Mouse (Mus musculus) heart, embryonic 11.5 days (tissue): ENCODE measurements at regions not wholly inside any gene's neighbourhood (a gene's known extent, or its start where the extent isn't known, plus 50 kb on each side); places are given as distances from the start of the nearest gene placed in this dataset.

Experiments
- ATAC-seq: fragments of 200-750 bp; cut with Nextera tagmentation; replicated peaks from 2 replicates; pipeline ENCODE4 v1.8.0; 2017; ENCODE audit warnings: moderate library complexity; ENCODE audit not compliant: insufficient number of reproducible peaks, low FRiP score, low TSS enrichment
- H3K27ac ChIP-seq: fragments of 300-500 bp; sonication (generic); 2 replicates; pipeline ENCODE4 v1.5.1; 2014; ENCODE audit warnings: mild to moderate bottlenecking, low read depth, low read length
- H3K27me3 ChIP-seq: fragments of 300-500 bp; sonication (generic); 2 replicates; pipeline ENCODE4 v1.6.1; 2014; ENCODE audit warnings: mild to moderate bottlenecking, low read length, mixed read lengths; ENCODE audit not compliant: control insufficient read depth, insufficient read depth
- H3K36me3 ChIP-seq: fragments of 300-500 bp; sonication (generic); 2 replicates; pipeline ENCODE4 v1.6.1; 2014; ENCODE audit warnings: mild to moderate bottlenecking, low read length, moderate library complexity, mixed read lengths; ENCODE audit not compliant: control insufficient read depth, insufficient read depth
- H3K4me1 ChIP-seq: fragments of 300-500 bp; sonication (generic); 2 replicates; pipeline ENCODE4 v1.6.1; 2014; ENCODE audit warnings: low read length; ENCODE audit not compliant: control insufficient read depth, insufficient read depth
- H3K4me2 ChIP-seq: fragments of 300-500 bp; sonication (generic); 2 replicates; pipeline ENCODE4 v1.6.1; 2014; ENCODE audit warnings: mild to moderate bottlenecking, moderate library complexity
- H3K4me3 ChIP-seq: fragments of 300-500 bp; sonication (generic); 2 replicates; pipeline ENCODE4 v1.5.1; 2014; ENCODE audit warnings: low read depth, low read length
- H3K9ac ChIP-seq: fragments of 300-500 bp; sonication (generic); 2 replicates; pipeline ENCODE4 v1.6.1; 2014; ENCODE audit warnings: mild to moderate bottlenecking, low read depth, low read length, moderate library complexity
- H3K9me3 ChIP-seq: fragments of 300-500 bp; sonication (generic); replicated peaks from 2 replicates; pipeline ENCODE4 v1.6.1; 2016; ENCODE audit warnings: low read length; ENCODE audit not compliant: control insufficient read depth
- WGBS: fragments of 180-500 bp; shearing (Covaris S2); extraction: QIAGEN DNeasy Blood & Tissue Kit; methylation state at CpG from one replicate; pipeline ENCODE4 v1.1.7; 2014; ENCODE audit not compliant: insufficient replicate concordance; 5-methylcytosine and 5-hydroxymethylcytosine counted together

DNA sequence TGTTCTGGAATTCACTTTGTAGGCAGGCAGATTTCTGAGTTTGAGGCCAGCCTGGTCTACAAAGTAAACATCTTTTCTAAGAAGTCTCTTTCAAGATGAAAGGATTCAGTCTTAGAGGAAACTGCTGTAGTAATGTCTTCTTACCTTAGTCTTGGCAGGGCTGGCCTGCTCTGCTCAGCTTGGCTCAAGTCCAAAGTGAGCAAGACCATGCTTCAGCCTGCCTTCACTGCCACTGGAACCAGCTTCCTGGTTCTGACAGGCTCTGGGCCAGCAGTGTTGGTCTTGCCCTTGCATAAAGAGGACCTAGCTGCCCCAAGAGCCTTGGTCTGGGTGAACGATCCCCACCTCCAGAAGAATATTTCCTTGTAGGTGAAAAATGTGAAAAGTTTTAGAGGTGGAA, 65.9 kb upstream of the Tab2 start:
- H3K4me3 ChIP-seq: no peak overlapping the region
- no peak for ATAC-seq
- no peaks in the 10 kb centered on the region for H3K36me3 ChIP-seq
- no peak overlapping the region for H3K9ac ChIP-seq
- no peak overlapping the region for H3K27ac ChIP-seq
- H3K4me2 ChIP-seq: no peak overlapping the region
- no peaks in the 10 kb centered on the region for H3K4me1 ChIP-seq
- no peaks in the 10 kb centered on the region for H3K27me3 ChIP-seq
- H3K9me3 ChIP-seq: no peaks in the 10 kb centered on the region
- 65% methylated on average over 1 of the region's 1 CpGs for WGBS

DNA sequence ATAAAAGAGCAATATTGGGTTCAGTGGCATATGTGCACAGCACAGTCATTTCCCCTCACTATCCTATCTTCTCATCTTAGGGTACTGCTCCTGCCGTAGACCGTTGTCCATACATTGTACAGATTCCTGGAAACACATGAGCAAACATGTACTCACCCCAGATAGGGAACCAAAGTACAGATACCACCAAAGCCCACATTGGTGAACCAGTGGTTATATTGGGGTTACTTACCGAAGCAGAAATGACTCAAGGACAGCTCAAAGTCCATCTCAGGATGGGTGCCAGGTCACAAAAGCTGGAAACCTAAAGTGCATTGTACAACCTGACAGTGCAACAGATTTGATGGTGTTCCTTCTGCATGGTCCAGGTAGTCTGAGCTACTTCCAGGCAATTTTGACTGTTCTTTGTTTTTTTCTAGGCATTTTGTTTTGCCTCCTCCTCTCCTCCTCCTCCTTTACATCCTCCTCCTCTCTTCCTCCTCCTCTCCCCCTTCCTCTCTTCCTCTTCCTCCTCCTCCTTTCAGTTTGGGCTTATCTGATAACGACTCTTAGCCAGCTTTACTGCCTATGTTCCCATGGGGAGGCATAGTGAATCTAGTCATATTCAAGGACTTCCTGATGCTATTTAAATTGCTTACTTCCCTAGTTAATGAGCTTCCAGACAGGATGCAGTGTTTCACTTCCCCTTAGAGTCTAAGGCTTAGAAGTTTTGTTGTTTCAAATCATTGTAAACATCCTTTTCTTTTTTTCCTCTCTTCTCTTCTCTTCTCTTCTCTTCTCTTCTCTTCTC, 65.1 kb upstream of the Tab2 start:
- no peak overlapping the region for H3K4me3 ChIP-seq
- no peaks in the 10 kb centered on the region for H3K27me3 ChIP-seq
- no peak for ATAC-seq
- no peaks in the 10 kb centered on the region for H3K36me3 ChIP-seq
- no peak overlapping the region for H3K27ac ChIP-seq
- WGBS: 66% methylated on average over 4 of the region's 4 CpGs
- H3K9ac ChIP-seq: no peak overlapping the region
- no peak overlapping the region for H3K4me2 ChIP-seq
- no peaks in the 10 kb centered on the region for H3K9me3 ChIP-seq
- H3K4me1 ChIP-seq: peaks cover 1% of the 10 kb centered on the region; the same call in 1 of the 2 replicates

DNA sequence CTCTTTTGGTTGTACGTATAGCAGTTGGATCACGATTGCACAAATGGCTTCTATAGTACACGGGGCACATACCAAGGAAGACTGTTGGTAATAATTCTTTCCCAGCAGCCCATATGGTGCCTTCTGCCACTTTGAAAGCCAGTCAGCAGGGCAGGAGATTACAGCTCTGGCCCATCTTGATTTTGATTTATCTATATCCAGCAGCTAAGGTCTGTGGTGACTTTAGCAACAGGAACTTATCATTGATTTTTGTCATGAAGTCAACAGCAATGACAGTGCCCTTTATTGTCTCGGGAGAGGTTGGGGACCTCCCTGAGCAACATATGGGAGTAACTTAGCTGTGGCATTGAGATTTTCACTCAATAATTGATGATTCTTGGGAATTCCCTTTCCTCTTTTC, 64.1 kb upstream of the Tab2 start:
- no peak overlapping the region for H3K27ac ChIP-seq
- H3K4me1 ChIP-seq: peaks cover 6% of the 10 kb centered on the region; the same call in 1 of the 2 replicates
- WGBS: 74% methylated on average over 4 of the region's 4 CpGs
- ATAC-seq: no peak
- no peaks in the 10 kb centered on the region for H3K27me3 ChIP-seq
- H3K4me3 ChIP-seq: no peak overlapping the region
- H3K9me3 ChIP-seq: no peaks in the 10 kb centered on the region
- no peaks in the 10 kb centered on the region for H3K36me3 ChIP-seq
- H3K4me2 ChIP-seq: no peak overlapping the region
- no peak overlapping the region for H3K9ac ChIP-seq

DNA sequence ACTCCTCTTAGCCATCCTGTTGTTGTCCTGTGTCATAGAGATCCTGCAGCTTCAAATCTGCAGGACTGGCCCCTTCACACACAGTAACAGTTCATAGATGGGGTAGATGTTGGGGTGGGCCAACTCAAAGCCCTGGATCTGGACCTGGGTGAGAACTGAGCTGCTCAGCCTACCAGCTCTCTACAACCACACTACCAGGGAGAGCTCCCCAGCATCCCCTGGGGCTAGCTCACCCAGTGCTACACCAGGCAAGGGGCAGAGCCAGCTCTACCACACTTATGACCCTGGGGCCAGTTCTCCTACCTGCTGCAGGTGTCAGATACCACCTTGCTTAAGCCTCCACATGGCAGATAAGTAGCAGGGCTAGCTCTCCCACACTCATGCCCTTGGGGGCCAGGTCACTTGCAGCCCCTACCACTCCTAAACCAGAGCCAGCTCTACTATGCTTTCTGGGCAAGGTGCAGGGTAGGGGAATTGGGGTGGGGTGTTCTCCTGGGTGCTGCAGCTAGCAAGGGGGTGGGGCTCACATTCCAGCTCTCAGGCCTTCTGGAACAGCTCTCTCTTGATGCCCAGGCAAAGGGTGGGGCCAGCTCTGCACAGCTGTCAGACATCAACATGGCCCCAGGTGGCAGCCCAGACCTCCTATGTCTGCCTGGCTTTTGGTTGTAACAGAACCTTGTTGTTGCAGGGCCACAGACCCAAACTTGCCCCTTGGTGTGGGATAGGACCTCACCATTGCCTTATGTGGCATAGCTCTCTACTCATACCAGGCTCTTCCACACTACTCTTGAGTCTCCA, 62.4 kb upstream of the Tab2 start:
- Histone ChIP-seq H3K27ac (no peak overlapping the region), H3K36me3 (no peaks in the 10 kb centered on the region), H3K27me3 (no peaks in the 10 kb centered on the region), H3K4me1 (peaks cover 6% of the 10 kb centered on the region; the same call in 1 of the 2 replicates), H3K9me3 (no peaks in the 10 kb centered on the region), H3K9ac (no peak overlapping the region), H3K4me2 (no peak overlapping the region), H3K4me3 (no peak overlapping the region)
- ATAC-seq: no peak

DNA sequence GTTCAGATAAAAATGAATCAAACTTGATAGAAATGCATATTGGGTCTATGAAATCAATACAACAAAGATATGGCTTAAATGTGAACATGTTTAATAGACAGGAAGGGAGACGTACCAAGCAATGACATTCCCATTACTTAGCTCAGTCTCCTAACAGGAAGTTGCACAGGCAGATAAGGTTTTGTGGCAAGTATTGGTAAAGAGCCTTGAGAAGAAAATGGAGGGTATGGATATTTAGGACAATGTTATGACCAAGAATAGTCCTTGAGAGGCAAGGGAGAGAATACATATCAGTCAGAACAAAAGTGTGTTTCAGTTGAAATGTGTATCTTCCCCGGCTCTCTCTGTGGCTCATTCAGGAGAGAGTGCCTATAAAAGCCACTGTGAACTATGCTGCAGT, 60.7 kb upstream of the Tab2 start:
- no peak overlapping the region for H3K9ac ChIP-seq
- H3K9me3 ChIP-seq: no peaks in the 10 kb centered on the region
- no peak for ATAC-seq
- peaks cover 8% of the 10 kb centered on the region; the same call in 1 of the 2 replicates for H3K4me1 ChIP-seq
- 61% methylated on average over 2 of the region's 2 CpGs for WGBS
- no peaks in the 10 kb centered on the region for H3K27me3 ChIP-seq
- no peak overlapping the region for H3K4me2 ChIP-seq
- no peak overlapping the region for H3K27ac ChIP-seq
- H3K4me3 ChIP-seq: no peak overlapping the region
- no peaks in the 10 kb centered on the region for H3K36me3 ChIP-seq

DNA sequence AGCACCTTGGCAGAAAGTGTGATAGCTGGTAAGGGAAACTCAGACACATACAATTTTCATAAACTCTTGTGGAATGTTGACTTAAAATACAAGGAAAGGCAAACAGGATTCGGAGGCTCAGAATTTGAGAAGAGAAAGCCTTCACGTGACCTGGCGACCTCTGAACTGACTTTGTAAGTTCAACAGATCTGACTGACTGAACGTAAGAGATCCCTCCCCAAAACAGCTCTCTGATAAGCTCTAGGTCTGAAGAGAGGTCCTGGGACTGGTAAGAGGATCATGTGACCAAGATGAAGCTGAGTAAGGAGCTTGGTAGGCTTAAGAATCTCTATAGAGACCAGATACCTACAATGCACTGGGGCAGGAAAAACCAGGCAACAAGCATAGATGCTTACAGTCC, 55.7 kb upstream of the Tab2 start:
- Histone ChIP-seq H3K4me1 (peaks cover 9% of the 10 kb centered on the region; the same call in 1 of the 2 replicates), H3K4me2 (no peak overlapping the region), H3K4me3 (no peak overlapping the region), H3K9ac (no peak overlapping the region), H3K27ac (no peak overlapping the region), H3K27me3 (no peaks in the 10 kb centered on the region), H3K36me3 (no peaks in the 10 kb centered on the region), H3K9me3 (no peaks in the 10 kb centered on the region)
- ATAC-seq: no peak
- WGBS: 54% methylated on average over 4 of the region's 4 CpGs

DNA sequence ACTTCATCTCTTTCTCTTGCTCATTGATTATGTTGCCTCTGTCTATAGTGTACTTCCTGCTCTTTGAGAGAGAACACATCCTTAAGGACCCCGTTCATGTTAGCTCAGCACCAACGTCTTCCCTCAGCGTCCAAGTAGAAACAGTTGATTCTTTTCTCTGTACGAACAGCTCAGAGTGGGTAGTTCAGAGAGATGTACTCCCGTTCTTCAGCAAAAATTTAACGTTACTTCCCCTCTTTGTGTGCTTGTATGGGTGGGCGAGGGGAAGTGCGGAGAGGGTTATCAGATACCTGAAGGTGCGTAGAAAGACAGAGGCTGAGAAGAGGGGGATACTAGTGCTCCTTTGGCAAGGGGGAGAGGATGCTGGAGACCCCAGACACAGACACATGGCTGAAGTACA, 55.1 kb upstream of the Tab2 start:
- no peaks in the 10 kb centered on the region for H3K27me3 ChIP-seq
- no peak overlapping the region for H3K4me3 ChIP-seq
- peaks cover 8% of the 10 kb centered on the region; the same call in 1 of the 2 replicates for H3K4me1 ChIP-seq
- H3K4me2 ChIP-seq: no peak overlapping the region
- 74% methylated on average over 9 of the region's 9 CpGs for WGBS
- no peak for ATAC-seq
- no peak overlapping the region for H3K9ac ChIP-seq
- no peaks in the 10 kb centered on the region for H3K9me3 ChIP-seq
- no peak overlapping the region for H3K27ac ChIP-seq
- H3K36me3 ChIP-seq: no peaks in the 10 kb centered on the region

DNA sequence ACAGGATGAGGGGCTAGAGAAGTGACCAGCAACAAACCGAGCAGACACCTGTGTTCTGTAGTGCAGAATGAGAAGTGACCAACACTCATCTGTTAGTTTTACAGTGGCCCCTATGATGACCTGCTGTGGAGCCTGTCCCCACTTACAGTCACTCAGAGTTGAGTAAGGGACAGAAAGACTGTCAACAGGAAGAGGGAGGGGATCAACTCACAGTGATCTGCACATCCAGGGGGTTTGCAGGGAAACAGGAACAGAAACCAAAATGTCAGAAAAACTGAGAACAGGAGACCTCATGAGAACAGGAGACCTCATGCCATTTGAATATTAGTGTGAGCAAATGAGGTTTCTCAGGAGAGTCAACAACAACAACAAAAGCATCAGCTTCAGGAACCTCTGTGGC, 53.8 kb upstream of the Tab2 start:
- WGBS: 75% methylated on average over 1 of the region's 1 CpGs

More for the DNA sequence above, 53.8 kb upstream of the Tab2 start:
- Histone ChIP-seq H3K4me2 (no peak overlapping the region), H3K9me3 (no peaks in the 10 kb centered on the region), H3K4me1 (0 out of 2 replicates have a peak, but pooled peaks cover 3% of the 10 kb centered on the region), H3K9ac (no peak overlapping the region), H3K4me3 (no peak overlapping the region), H3K36me3 (no peaks in the 10 kb centered on the region), H3K27me3 (no peaks in the 10 kb centered on the region), H3K27ac (no peak overlapping the region)
- ATAC-seq: no peak
